Mouse (Mus musculus) activated CD4-positive, CD25-positive, alpha-beta regulatory T cell, adult 4 months (primary cell): Measurements from ENCODE around the gene Ccdc146. TPM values are rescaled to one million over a fixed set of nuclear protein-coding genes. Genes with fewer than 3 reads are reported as not detected.

Experiments used
- ATAC-seq: one replicate; pipeline ENCODE4 v1.8.0; 2017
- polyA plus RNA-seq, 2 experiments: library from polyadenylated mRNA; unstranded; fragments of 100-300 nt; shearing (Covaris generic); gene quantifications; one replicate each; pipeline ENCODE4 v1.2.1; 2017

Gene Ccdc146
- polyA plus RNA-seq = under 1 TPM; 0.60 to 0.61 TPM

- ATAC-seq = peak; percentile 99
Observed at GRCm38 (mm10) chr5:21424614-21425602, at the start of gene Ccdc146, which contains the start of gene Fam185a. Ccdc146 (minus strand) TSS chr5:21424677. Fam185a (plus strand) TSS chr5:21424958.

- ATAC-seq = no peak
Observed at GRCm38 (mm10) chr5:21468100-21468499, 43.6 kb upstream of the Ccdc146 start.

- ATAC-seq = no peak
Observed at GRCm38 (mm10) chr5:21467387-21467786, 42.9 kb upstream of the Ccdc146 start.

- no peak for ATAC-seq
Observed at GRCm38 (mm10) chr5:21440833-21441530, 16.5 kb upstream of the Ccdc146 start.

- no peak for ATAC-seq
Observed at GRCm38 (mm10) chr5:21439446-21440110, 15.1 kb upstream of the Ccdc146 start.

- peak; percentile 79 for ATAC-seq
Observed at GRCm38 (mm10) chr5:21438428-21438827, 14.0 kb upstream of the Ccdc146 start.

- ATAC-seq = no peak
Observed at GRCm38 (mm10) chr5:21436471-21436975, 12.0 kb upstream of the Ccdc146 start.

DNA sequence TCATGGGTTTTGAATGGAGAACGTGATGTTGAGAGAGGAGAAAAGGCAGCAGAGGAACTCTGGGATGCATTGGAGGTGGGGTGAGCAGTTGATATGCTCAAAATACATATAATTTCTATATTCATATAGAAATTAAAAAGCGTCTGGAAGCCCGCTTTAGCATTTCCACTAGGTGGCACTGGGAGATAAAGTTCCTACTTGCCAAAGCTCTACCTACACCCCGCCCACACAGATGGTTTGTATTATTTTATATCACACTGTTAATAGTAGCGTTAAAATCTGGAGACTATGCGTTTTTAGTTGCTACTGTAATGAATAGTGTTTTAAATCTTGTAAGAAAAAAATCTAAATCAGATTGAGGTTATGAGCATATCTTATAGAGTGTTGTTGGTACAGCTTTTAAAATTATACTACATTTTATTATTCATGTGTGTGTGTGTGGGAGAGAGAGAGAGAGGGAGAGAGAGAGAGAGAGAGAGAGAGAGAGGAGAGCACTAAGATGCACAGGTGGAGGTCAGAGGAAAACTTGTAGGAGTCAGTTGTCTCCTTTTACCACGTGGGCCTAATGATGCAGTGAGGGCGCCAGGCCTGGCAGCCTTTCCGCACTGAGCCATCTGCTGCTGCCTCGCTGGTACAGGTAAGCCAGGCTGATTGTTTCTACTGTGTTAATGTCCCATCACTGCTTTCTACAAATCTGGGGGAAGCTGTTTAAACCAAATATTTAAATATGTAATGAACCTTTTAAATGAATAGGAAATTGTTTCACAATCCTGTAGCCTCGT, 9.9 kb upstream of the Ccdc146 start:
- ATAC-seq = no peak

- no peak for ATAC-seq
Observed at GRCm38 (mm10) chr5:21426666-21427065, 2.2 kb upstream of the Ccdc146 start.

- no peak for ATAC-seq
Observed at GRCm38 (mm10) chr5:21420609-21421008, 3.9 kb downstream of the Ccdc146 start.

GRCm38 (mm10) chr5:21418613-21419012, 5.9 kb downstream of the Ccdc146 start:
- no peak for ATAC-seq

DNA sequence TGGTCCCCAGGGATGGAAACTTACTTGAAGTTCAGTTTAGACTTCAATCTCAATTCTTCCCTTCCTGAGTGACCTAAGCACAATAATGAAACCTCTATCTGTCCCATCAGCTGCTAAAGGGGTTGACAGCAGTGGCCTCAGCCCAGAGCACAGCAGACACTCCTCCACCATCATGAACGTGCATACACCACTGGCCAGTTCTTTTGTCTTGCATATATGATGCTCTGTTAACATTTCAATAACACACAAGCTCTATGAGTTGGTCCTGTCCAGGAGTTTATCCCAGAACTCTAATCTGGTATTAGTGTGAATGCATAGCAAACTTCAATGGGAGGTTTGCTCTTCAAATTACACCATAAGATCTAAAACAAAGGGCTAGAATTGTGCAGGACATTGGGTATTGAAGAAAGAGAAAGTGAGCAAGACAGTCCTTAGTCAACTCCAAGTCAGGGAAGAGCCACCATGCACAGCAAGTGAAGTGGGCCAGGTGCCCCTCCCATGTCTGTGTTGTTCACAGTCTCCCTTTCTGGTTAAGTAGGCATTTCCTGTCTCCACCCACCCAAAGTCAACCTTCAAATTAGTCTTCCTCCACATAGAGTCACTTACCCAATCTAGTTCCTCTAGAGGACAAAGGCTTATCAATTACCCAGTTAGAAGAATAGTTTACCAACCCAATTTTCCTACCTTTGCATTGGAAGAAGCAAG, 10.2 kb downstream of the Ccdc146 start:
- peak; percentile 30 for ATAC-seq

GRCm38 (mm10) chr5:21413322-21413721, 11.2 kb downstream of the Ccdc146 start:
- ATAC-seq = no peak

DNA sequence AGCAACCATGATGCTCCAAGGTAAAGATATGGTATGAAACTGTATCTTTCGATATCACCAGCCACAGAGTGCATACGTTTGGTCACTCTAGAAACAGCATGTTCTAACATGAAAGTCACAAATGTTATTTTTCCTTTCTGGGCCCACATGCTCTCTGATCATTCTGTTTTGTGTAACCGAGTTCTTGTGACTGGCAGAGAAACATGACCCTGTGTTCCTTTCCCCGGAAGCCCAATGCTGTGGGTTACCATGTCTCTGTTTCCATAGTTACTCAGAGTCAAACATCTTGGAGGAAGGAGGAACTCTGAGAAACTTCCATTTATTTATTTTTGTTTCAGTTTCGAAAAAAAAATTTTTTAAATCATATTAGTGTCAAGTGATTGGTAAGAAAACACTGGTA, 12.4 kb downstream of the Ccdc146 start:
- peak; percentile 43 for ATAC-seq

GRCm38 (mm10) chr5:21411261-21411666, 13.2 kb downstream of the Ccdc146 start:
- ATAC-seq = peak; percentile 92

GRCm38 (mm10) chr5:21395205-21395840, 29.2 kb downstream of the Ccdc146 start:
- no peak for ATAC-seq

- no peak for ATAC-seq
Observed at GRCm38 (mm10) chr5:21394562-21394961, 29.9 kb downstream of the Ccdc146 start.

GRCm38 (mm10) chr5:21391616-21392384, 32.7 kb downstream of the Ccdc146 start:
- ATAC-seq = no peak

GRCm38 (mm10) chr5:21388855-21389254, 35.6 kb downstream of the Ccdc146 start:
- ATAC-seq = no peak

- no peak for ATAC-seq
Observed at GRCm38 (mm10) chr5:21387340-21387739, 37.1 kb downstream of the Ccdc146 start.
